Mouse (Mus musculus) embryo, embryonic 10 days (tissue): ENCODE measurements around the gene Loxl1.
"Not testable (repeated sequence)": the region's sequence is repeated elsewhere in the genome, so short reads cannot be mapped to it uniquely, and the experiment has no call there.

Experiments
- DNase-seq: peaks from one replicate; pipeline ENCODE4 v3.0.0-alpha.2; 2015; ENCODE audit warnings: low spot score

The Loxl1 gene

DNA sequence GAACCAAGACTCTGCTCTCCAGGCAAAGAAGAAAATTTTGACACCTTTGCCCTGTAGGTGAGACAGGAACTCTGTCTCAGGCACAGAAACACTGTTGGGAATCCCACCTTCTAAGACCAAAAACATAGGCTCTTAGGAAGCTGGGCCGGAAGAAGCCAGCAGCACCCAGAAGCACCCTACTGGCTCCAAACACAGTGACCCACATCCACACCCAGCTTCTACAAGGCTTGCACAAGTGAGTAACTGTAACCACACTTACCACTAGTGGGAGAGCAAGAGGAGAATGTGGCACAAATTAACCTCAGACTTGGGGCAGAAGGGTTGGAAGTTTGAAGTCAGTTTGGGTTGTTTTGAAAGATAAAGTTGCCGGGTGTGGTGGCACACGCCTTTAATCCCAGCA, 37.2 kb downstream of the Loxl1 start:
- DNase-seq = no peak

DNA sequence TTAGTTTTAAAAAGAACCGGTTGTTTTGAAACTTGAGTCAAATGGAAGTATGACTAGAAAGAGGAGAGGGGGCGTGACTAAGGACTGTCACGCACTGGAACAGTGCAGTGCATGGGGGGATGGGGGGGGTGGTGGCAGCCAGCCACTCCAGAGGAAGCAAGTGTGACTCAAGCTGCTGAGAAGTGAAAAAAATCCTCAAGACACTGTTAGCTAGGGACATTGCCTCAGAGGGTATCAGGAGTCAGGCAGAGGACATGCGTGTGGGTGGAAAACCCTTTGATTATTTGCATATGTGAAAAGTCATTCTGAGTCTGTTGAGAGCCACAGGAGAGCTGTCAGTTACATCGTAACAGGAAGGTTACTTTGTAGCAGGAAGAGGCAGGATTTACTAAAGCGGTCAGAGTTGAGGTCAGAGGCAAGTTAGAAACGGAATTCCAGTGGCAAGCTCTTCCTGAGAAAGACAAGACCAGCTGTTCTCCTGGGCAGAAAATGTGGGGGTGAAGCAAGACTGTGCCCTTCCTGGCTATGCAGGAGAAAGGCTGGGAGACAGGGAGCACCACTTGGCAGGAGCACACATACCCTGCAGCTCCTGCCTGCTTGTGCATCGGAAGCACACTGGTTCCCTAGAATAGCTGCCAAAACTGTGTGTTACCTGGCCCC, 37.7 kb downstream of the Loxl1 start:
- DNase-seq = peak; percentile 33

DNA sequence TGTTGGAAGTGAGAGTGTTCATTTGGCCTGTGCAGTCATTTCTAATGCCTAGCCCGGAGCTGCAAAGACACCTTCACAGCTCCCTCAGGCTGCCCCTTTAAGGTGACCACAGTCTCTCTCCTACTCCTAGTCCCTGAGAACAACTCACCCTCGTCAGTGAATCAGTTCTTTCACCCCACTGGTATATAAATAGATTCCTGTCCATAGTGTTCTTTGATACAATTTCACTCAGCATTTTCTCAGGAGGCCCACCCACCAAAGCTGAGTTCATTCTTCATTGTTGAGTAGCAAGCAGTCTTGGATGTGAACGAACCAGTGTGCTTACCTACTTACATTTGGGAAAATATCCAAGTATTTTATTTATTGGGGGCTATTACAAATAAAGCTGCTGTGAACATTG, 38.4 kb downstream of the Loxl1 start:
- DNase-seq = no peak

DNA sequence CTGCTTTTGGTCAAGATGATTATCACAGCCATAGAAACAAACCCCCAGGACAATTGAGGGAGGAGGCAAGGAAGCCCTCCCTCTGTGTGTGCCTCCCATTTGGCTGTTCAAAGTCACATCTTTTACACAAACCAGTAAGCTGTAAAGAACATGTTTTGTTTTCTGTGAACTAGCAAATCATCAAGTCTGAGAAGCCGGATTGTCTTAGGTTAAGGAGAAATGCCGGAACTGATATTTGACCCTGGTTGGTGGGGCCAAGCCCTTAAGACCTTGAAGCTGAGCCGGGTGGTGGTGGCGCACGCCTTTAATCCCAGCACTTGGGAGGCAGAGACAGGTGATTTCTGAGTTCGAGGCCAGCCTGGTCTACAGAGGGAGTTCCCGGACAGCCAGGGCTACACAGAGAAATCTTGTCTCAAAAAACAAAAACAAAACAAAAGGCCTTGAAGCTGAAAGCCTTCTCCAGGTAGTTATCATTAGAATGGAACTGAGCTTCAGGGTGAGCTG, 38.8 kb downstream of the Loxl1 start:
- DNase-seq = no peak

DNA sequence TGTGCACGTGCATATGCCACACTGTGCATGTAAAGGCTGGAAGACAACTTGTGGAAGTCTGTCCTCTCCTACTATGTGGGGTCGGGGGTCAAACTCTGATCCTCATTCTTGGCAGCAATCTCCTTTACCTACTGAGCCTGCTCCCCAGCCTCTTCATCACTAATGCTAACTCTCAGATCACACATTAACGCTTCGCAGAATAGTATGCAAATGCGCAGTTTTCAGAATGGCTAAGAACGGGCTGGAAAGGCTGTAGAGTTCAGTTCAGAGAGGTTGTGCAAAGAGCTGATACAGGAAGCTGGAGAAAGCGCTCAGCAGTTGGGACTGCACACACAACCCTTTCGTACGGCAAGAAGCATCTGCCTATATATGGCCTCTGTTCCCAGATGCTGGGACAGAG, 40.1 kb downstream of the Loxl1 start:
- DNase-seq = no peak

DNA sequence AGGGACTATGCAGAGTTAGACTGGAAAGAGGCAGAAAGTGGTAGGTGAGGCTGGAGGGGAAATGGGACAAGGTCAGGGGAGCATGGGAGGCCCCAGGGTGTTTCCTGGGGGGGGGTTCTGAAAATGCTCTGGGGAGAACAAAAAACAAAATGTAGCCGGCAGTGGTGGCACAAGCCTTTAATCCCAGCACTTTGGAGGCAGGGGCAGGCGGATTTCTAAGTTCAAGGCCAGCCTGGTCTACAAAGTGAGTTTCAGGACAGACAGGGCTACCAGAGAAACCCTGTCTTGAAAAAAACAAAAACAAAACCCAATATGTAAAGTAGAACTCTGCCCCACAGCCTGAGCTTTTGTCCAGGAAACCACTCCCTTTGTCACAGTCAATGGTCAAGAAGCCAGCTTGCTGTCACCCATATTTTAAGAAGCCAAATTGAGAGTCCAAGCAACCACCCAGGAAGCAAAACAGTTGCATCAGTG, 40.9 kb downstream of the Loxl1 start:
- DNase-seq = no peak

DNA sequence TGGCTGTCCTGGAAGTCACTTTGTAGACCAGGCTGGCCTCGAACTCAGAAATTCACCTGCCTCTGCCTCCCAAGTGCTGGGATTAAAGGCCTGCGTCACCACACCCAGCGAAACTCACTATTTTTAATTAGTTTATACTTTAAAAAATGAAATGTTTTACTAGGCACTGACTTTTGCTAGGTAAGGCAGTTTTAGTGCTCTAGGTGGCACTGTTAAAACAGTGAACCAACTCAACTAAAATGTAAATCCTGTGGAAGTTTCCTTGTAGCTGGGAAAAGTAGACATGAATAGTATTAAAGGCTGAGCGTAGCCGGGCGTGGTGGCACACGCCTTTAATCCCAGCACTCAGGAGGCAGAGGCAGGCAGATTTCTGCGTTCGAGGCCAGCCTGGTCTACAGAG, 41.4 kb downstream of the Loxl1 start:
- not testable (repeated sequence) for DNase-seq

DNA sequence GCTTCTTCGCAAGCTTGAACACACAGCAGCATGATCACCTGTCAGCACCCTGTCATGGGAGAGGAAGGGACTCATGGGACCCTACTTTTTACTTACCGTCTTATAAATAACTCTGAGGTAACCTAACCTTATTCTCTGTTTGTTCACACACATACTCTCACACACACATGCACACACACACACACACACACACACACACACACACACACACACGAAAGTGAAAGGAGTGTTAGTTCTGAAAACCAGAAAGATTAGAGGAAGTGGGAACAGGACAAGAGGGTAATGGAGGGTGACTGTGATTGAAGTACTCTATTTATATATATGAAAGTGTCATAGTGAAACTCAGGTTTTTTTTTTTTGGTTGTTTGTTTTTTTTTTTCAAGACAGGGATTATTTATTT, 41.9 kb downstream of the Loxl1 start:
- no peak for DNase-seq

DNA sequence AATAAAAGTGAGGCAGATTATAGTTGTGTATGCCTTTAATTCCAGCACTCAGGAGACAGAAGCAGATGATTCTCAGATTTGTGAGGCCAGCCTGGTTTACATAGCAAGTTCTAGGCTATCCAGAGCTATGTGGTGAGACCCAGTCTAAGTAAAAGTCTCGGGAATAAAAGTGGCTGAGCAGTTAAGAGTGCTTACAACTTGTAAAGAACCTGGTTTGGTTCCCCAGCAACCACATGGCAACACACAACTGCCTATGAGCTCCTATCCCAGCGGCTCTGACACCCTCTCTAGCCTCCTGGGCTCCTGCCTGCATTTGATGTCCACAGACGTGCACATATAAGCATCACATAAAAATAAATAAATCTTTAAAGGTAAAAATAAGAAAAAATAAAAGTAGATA, 42.9 kb downstream of the Loxl1 start:
- no peak for DNase-seq

DNA sequence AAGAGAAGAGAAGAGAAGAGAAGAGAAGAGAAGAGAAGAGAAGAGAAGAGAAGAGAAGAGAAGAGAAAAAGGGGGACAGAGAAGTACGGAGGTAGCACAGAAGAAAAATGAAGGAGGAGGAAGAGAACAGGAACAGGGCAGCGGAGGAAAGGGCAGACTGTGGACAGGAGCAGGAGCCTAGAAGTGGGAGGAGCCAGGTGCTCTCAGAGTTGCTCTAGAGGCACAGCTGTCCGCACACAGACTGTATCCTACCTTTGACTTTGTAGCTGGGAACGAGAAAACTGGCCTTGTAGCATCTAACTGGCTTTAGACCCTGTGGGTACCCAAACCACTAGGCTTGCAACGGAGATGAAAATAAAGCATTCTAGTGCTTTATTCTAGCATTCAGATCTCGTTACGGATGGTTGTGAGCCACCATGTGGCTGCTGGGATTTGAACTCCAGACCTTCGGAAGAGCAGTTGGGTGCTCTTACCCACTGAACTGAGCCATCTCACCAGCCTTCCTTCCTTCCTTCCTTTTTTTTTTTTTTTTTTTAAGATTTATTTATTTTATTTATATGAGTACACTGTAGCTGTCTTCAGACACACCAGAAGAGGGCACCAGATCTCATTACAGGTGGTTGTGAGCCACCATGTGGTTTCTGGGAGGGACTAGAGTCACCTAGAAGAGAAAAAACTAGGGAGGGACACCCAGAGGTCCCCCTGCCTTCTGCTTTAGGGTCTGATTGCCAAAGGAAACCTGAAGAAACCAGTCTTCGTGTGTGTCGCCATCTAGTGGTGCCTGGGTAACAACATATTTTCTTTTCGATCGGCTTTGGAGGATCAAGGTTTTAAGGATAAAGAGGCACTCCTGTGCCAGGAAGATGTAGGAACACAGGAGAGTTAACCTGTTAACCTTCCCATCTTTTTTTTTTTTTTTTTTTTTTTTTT, 44.3 kb downstream of the Loxl1 start:
- DNase-seq = peak; percentile 91

DNA sequence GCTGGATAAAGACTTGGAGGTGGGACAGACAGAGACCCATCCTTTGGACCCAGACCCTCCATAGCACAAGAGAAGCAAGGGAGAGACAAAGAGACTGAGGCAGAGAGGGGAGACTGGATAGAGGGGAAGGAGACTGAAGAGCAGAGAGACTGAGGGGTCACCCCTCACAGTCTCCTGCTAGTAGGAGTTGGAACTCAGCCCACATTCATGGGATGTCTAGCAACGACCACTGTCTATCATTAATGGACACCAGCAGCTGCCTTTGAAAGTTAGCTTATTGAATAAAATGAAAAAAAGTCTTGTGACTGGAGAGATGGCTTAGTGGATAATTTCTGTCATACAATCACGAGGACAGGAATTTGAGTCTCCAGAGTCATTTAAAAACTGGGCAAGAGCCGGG, 45.9 kb downstream of the Loxl1 start:
- DNase-seq = no peak

DNA sequence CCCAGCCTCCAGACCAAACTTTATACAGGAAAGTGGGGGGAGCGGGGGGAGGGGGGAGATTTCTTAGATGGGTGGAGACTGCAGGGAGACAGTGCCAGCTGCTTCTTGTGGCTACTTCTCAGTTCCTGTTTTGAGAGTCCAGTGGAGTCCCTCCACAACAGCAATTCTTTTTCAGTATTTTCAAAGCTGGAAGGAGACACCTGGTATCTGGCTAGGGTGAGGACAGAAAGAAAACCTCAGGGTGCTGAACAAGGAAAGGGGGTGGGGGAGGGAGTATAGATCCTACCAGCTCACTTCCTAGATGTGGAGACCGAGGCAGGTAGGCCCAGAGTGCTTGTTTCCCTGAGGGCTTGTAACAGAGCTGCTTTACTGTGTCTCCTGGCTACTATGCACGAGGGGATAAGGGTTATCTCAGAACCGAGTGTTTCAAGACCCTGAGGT, 46.4 kb downstream of the Loxl1 start:
- DNase-seq = no peak

DNA sequence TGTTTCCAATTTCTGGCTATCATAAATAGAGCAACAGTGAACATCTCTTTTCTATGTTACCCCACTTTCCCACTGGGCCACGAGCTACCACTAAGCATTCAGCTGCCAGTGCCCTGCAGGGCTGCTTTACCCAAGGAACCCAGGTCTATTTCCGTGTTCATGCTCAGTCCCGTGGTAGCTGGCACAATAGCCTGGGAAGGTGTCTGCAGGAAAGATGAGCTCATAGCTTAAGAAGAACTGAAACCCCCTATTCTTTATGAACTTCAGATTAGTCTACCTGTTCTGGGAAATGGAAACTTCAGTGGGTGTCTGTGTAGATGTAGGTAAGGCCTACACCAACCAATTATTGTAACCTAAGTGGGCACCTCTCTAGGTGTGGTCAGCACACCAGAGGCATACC, 47.6 kb downstream of the Loxl1 start:
- no peak for DNase-seq

DNA sequence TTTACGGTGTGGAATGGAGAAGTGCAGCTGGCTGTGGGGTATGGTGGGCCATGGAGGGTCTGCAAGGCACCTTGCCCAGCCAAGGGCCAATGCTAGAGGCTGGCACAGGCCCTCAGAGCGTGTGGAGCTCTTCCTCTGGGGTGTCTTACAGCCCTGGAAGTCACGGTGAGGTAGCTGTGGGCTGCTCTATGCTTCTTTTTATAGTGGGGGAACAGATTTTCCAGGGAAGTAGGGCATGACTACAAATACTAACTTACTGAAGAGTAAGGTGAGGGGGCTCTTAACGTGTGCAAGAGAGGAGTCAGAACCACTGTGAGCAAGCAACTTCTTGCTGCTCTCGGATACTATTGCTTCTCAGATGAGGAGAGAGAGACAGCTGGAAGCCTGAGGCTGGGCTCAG, 50.5 kb downstream of the Loxl1 start:
- no peak for DNase-seq

DNA sequence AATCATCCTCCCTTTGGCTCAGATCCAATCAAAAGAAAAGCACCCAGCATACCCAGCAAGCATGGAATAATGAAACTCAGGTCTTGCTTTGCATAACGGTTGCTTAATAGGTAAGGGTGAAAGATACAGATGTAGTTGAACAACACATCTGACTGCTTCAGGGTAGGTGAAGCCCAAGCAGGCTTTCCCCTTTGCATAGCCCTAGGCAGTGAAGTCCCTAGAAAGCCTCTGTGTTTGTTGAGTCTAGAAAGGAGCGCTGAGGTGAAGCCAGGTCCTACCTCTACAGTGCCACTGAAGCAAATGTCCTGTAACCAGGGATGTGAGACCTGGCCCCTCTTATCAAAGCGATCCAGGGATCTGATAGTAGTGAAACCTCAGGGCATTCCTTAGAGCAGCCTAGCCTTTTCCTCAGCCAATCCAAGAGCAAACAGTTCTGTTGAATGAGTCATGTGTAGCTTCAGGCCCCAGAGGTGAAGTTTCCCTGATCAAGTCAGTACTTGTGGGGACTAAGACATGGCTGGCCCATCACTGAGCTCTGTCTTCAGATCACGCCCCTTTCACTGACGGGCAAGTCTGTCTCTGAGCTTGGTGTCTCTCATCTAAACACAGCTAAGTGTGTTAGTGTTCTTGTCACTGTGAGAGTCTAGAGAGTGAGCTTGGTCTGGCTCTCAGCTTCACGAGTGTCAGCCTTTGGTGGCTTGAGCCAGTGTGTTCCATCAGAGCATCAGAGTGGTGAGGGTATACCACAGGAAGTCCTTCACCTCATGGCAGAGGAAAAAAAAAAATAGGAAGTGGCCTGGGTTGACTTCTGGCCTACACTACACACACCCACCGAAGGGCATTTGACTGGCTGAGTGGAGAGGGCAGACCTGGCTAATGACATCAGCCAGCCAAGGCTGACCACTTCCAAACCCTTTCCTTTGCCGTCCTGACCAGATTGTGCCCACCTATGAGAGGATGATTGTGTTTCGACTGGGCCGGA, 57.0 kb downstream of the Loxl1 start:
- DNase-seq = no peak

DNA sequence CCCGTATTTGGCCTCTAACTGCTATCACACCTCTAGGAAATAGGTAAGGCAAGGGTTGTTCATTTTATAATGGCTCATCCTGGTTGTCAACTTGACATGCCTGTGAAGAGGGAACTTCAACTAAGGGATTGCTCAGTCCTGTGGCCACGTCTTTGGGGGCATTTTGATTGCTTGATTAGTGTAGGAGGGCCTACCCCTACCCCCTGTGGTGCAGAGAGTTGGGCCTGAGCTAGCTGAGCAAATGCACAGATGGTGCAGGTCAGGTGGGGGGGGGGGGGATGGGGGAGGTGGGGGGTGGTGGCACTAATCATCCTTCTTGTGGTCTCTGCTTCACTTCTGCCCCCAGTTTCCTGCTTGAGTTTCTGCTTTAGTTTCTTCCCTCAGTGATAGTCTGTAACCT, 57.9 kb downstream of the Loxl1 start:
- no peak for DNase-seq

DNA sequence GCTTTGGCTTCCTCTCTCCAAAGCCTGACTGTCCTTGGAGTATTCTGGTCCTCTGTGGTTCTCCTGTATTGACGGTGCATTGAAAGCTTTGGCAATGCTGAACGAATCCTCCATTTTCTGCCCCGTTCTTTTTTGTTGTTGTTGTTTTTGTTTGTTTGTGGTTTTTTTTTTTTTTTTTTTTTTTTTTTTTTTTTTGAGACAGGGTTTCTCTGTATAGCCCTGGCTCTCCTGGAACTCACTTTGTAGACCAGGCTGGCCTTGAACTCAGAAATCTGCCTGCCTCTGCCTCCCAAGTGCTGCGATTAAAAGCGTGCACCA, 59.2 kb downstream of the Loxl1 start:
- DNase-seq = not testable (repeated sequence)

DNA sequence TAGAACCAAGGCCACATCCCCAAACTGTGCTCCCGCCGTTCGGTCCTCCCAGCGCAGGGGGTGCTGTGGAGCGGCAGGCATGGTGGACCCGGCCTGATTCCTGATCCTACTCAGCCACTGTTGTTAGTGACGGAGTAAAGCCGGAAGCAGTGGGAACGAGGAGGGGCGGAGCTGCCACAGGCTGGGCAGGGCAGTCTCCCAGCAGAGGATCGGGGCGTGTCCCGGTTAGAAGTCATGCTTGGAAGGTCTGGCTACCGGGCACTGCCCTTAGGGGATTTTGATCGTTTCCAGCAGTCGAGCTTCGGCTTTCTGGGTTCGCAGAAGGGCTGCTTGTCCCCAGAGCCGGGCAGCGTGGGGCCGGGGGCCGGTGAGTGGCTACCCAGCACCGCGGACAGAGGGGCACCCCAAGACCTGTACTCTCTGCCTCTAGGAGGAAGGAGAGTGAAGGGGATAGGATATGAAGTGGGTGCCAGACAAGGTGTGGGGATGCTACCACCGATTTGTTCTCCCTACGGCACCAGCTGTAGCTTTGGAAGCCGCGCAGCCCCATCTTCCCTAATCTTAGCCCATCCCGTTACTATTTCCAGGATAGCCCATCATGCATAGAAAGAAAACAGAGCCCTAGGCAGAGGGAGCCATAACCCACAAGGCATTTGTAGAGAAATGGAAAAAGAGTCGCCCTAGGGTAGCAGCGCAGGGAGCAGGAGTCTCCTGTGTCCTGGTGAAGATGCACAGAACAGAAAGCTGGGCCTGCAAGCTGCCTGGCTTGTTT, 59.8 kb downstream of the Loxl1 start, which contains the start of gene Stoml1:
Gene Stoml1, plus strand, starts transcription at position 132 of the 772 bp plus-strand sequence.
- peak; percentile 98 for DNase-seq

DNA sequence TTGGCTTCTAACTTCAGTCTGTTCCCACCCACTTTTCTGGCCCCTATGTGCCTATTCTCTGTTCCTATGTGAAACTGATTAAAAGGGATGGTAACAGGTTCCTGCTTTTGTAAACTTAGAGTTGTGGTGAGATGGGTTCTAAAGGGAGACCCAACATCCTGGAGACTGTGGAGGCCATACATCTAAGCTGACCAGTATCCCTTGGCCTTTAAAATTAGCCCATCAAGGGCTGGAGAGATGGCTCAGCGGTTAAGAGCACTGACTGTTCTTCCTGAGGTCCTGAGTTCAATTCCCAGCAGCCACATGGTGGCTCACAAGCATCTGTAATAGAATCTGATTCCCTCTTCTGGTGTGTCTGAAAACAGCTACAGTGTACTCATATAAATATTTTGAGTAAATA, 62.3 kb downstream of the Loxl1 start:
- not testable (repeated sequence) for DNase-seq

DNA sequence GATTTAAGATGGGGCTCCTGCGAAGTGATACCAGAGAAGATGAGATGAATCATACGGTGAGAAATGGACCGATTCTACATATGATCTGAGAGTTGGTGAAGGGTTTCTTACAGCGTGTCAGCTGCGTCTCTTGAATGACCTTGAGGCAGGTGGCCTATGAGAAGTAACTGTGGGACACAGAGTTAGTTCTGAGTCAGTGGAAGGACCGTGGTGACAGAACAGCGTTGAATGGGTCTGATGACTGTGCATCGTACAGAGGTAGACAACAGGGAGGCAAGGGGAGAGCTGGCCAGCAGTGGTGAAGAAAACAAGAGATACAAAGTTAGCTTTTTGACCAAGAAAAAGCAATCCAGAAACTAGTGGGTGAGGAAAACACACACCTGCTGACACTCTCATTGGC, 62.7 kb downstream of the Loxl1 start:
- DNase-seq = no peak

DNA sequence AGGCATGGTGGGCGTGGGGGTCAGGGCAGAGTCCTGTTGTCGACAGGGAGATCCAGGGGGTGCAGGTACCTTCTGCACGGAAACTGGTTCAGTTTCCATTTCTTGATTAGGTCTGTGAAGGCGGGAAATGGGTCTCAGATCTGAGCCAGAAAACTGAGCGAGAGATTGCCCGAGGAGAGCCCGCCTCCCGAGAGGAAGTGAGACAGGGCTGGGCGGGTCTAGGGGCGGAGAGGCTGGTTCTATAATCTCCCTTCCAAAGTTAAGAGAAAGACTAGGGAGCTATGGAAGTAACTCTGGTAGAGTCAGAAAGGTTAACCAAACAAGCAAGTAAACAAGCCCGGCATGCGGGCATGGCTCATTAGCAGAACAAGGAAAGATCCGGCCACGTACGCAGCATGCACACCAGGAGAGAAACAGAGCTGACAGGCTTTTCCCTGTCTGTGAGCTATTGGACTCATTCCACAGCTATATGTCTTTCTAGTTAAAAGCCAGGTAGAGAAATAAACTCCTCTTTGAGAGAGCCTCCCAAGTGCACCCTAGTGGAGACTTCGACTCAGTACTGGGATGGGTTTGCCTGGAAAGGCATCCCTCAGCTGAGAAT, 63.3 kb downstream of the Loxl1 start, which contains the start of gene Pml:
Gene Pml, minus strand, starts transcription at position 195 of the 601 bp plus-strand sequence.
- peak; percentile 77 for DNase-seq
